In the genomic region with DNA sequence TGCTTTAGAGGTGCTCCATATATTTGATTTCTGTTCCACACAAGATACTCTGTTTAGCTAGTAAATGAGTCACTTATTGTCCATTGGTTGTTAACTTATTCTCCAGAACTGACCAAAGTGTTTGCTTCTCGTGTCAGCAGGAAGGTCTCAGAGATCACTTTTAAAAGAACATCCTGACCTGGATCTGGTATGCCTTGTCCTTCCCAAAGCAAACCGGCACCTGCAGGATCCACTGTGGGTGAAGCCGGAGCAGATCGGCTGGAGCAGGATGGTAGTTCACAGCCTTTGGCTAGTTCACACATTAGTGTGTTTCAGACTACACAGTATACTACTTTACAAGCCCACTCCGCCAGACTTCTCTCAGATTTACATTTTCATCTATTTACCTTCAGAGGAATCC, we compare ENCODE assay signal across 23 mouse cellular contexts. TPM values are rescaled to one million over a fixed set of nuclear protein-coding genes. Genes with fewer than 3 reads are reported as not detected.
A peak's percentile ranks its signal among the peaks of the same experiment; 100 is the strongest.
DNase-seq lines count a peak whose midpoint lies in the region; ATAC-seq lines count a peak whose summit lies in the region.
"Had no signal": no experiment of that assay in that cellular context is flagged by ENCODE, and none has a peak within 500 bp of the region (broad histone marks: within the 10 kb centered on the region; RNA-seq: fewer than 3 reads in every experiment).

No protein-coding gene starts in this region.

- no peaks in the 10 kb centered on the region for H3K4me1 ChIP-seq in kidney, embryonic 15.5 days
- H3K4me1 ChIP-seq: embryonic facial prominence, embryonic 12.5 days; forebrain, embryonic 15.5 days; heart, embryonic 15.5 days; hindbrain, embryonic 10.5 days had no signal

- 0 out of 2 replicates have a peak, but pooled peaks have one; percentile 36 for ATAC-seq in kidney, embryonic 15.5 days (replicated peaks; ENCODE audit: low FRiP score)
- ATAC-seq: CD4-positive, CD25-positive, alpha-beta regulatory T cell, adult 4 months; forebrain, embryonic 15.5 days had no signal

- H3K4me2 ChIP-seq in kidney, embryonic 15.5 days = no peak overlapping the region
- H3K4me2 ChIP-seq: embryonic facial prominence, embryonic 12.5 days; forebrain, embryonic 15.5 days; heart, embryonic 11.5 days; heart, embryonic 15.5 days; hindbrain, embryonic 14.5 days had no signal

- no peaks in the 10 kb centered on the region for H3K36me3 ChIP-seq in kidney, embryonic 15.5 days
- H3K36me3 ChIP-seq: embryonic facial prominence, embryonic 12.5 days; forebrain, embryonic 15.5 days; G1E; heart, embryonic 15.5 days; hindbrain, embryonic 10.5 days had no signal

- H3K9me3 ChIP-seq in kidney, embryonic 15.5 days (replicated peaks) = no peaks in the 10 kb centered on the region
- H3K9me3 ChIP-seq: embryonic facial prominence, embryonic 12.5 days; forebrain, embryonic 15.5 days; G1E; heart, embryonic 15.5 days; hindbrain, embryonic 10.5 days had no signal

- H3K27me3 ChIP-seq in kidney, embryonic 15.5 days = peaks cover 3% of the 10 kb centered on the region; the same call in 1 of the 2 replicates
- H3K27me3 ChIP-seq: embryonic facial prominence, embryonic 12.5 days; forebrain, embryonic 15.5 days; heart, embryonic 15.5 days had no signal

- no peak overlapping the region for H3K27ac ChIP-seq in kidney, embryonic 15.5 days
- H3K27ac ChIP-seq: embryonic facial prominence, embryonic 12.5 days; forebrain, embryonic 15.5 days; heart, adult 2 months; heart, embryonic 15.5 days; hindbrain, embryonic 10.5 days; hindbrain, embryonic 14.5 days had no signal

- 78% methylated on average over 5 of the region's 5 CpGs for WGBS in kidney, embryonic 15.5 days

- DNase-seq in heart, adult 11 months = peak; percentile 59
- DNase-seq in heart, postnatal 36 days = no peak
- DNase-seq in kidney, postnatal 14 days = peak; percentile 66
- DNase-seq in layer of hippocampus, adult 9-10 months (ENCODE audit: low spot score) = no peak
- no peak for DNase-seq in cerebellum, postnatal 4 days (ENCODE audit: low spot score in 2 of 2)
- DNase-seq in layer of hippocampus, adult 18-20 months (ENCODE audit: low spot score in 2 of 2) = no peak
- DNase-seq: adrenal gland, postnatal 10 days; B cell, adult 2 months; cerebellum, adult 11 months; cerebellum, adult 8-10 months; cerebellum, postnatal 14 days; gastrocnemius, postnatal 10 days; heart, adult 2 months; heart, postnatal 14 days had no signal

- intact Hi-C loops in heart, postnatal 36 days (cut with DNase I) = loop anchor here (2.0 kb wide), 1 partner anchor 98 kb away; no protein-coding TSS in a partner anchor

- H3K9ac ChIP-seq in kidney, embryonic 15.5 days = no peak overlapping the region
- H3K9ac ChIP-seq: embryonic facial prominence, embryonic 12.5 days; forebrain, embryonic 15.5 days; heart, embryonic 15.5 days; hindbrain, embryonic 14.5 days had no signal

- no peak overlapping the region for H3K4me3 ChIP-seq in kidney, embryonic 15.5 days (replicated peaks)
- H3K4me3 ChIP-seq: embryonic facial prominence, embryonic 12.5 days; forebrain, embryonic 15.5 days; heart, adult 2 months; heart, embryonic 15.5 days; hindbrain, embryonic 10.5 days had no signal

RNA-seq across cellular contexts. Expression of gene Ccl28, which starts 14.8 kb away (rescaled TPM):
- total RNA-seq in heart, postnatal 36 days (2021) = not detected
- polyA plus RNA-seq in kidney, embryonic 15.5 days (2015; fragmentation: Nextera tagmentation; extraction: Ambion mirVana) = 0.05 and 0.13 TPM in 2 replicates
- total RNA-seq in layer of hippocampus, adult 18-20 months (2021) = 1 to 10 TPM; 1.1 to 1.2 TPM
- total RNA-seq: heart, adult 2 months; heart, postnatal 14 days had no signal
- polyA plus RNA-seq: CD4-positive, CD25-positive, alpha-beta regulatory T cell, adult 4 months; G1E; heart, adult 2 months; heart, embryonic 11.5 days; heart, embryonic 15.5 days had no signal

RNA-seq across cellular contexts. Expression of gene Hmgcs1, which starts 51.7 kb away (rescaled TPM):
- 10 to 100 TPM; 38.6 to 39.0 TPM for total RNA-seq in heart, postnatal 36 days (2021)
- polyA plus RNA-seq in kidney, embryonic 15.5 days (2015; fragmentation: Nextera tagmentation; extraction: Ambion mirVana) = 179 and 188 TPM in 2 replicates
- total RNA-seq in layer of hippocampus, adult 18-20 months (2021) = 100 to 1,000 TPM; 192 to 194 TPM

Comparison
In these comparisons a context has a peak if more than half of its experiments do, and no peak if none do; other contexts are left out.
1. DNase-seq: peak in heart, adult 11 months (single experiment) and kidney, postnatal 14 days (single experiment); none in heart, postnatal 36 days (0 of 2), layer of hippocampus, adult 9-10 months (single experiment), cerebellum, postnatal 4 days (0 of 2) and layer of hippocampus, adult 18-20 months (0 of 2).
2. RNA of gene Hmgcs1, which starts 51.7 kb away (total RNA-seq): 192 to 194 TPM in layer of hippocampus, adult 18-20 months; 38.6 to 39.0 TPM in heart, postnatal 36 days; every median in the first group is over 4 times any median in the second.